Comparison of ENCODE assay signal across 21 mouse cellular contexts in genomic region chr1:144167761-144168160, GRCm38 (mm10). TPM values are rescaled to one million over a fixed set of nuclear protein-coding genes. Genes with fewer than 3 reads are reported as not detected.
"Had no signal": no experiment of that assay in that cellular context is flagged by ENCODE, and none has a peak within 500 bp of the region (broad histone marks: within the 10 kb centered on the region; RNA-seq: fewer than 3 reads in every experiment).

No protein-coding gene starts in this region.

- H3K9me3 ChIP-seq: lung, embryonic 15.5 days; megakaryocyte, embryonic 14.5 days; midbrain, embryonic 13.5 days; midbrain, embryonic 15.5 days; neural tube, embryonic 12.5 days; stomach, embryonic 15.5 days had no signal

- H3K4me3 ChIP-seq: lung, embryonic 15.5 days; megakaryocyte, embryonic 14.5 days; midbrain, embryonic 13.5 days; midbrain, embryonic 15.5 days; neural tube, embryonic 12.5 days; stomach, embryonic 15.5 days had no signal

- H3K4me2 ChIP-seq: lung, embryonic 15.5 days; midbrain, embryonic 11.5 days; midbrain, embryonic 13.5 days; midbrain, embryonic 15.5 days; neural tube, embryonic 12.5 days; stomach, embryonic 15.5 days had no signal

- DNase-seq: lung, adult 2 months; lung, postnatal 14 days; lung, postnatal 36 days; right cerebral cortex, postnatal 14 days; thymus, adult 2 months; thymus, postnatal 25 days; thymus, postnatal 4 days had no signal

- H3K36me3 ChIP-seq: lung, embryonic 15.5 days; midbrain, embryonic 13.5 days; midbrain, embryonic 15.5 days; neural tube, embryonic 12.5 days; stomach, embryonic 15.5 days had no signal

- H3K4me1 ChIP-seq: lung, embryonic 15.5 days; megakaryocyte, embryonic 14.5 days; midbrain, embryonic 13.5 days; midbrain, embryonic 15.5 days; neural tube, embryonic 12.5 days; stomach, embryonic 15.5 days had no signal

- H3K27me3 ChIP-seq: lung, embryonic 15.5 days; megakaryocyte, embryonic 14.5 days; midbrain, embryonic 13.5 days; midbrain, embryonic 15.5 days; neural tube, embryonic 12.5 days; stomach, embryonic 15.5 days had no signal

- H3K27ac ChIP-seq: lung, embryonic 15.5 days; macrophage; midbrain, embryonic 13.5 days; midbrain, embryonic 15.5 days; neural tube, embryonic 12.5 days; stomach, embryonic 15.5 days; stomach, postnatal 0 days had no signal

- ATAC-seq: lung, postnatal 0 days; midbrain, embryonic 13.5 days; midbrain, embryonic 15.5 days had no signal

- H3K9ac ChIP-seq: lung, embryonic 15.5 days; midbrain, embryonic 13.5 days; midbrain, embryonic 15.5 days; neural tube, embryonic 12.5 days; stomach, embryonic 15.5 days had no signal

RNA-seq across cellular contexts. Expression of gene Rgs13, which starts 9.4 kb away (rescaled TPM):
- total RNA-seq: megakaryocyte progenitor cell, adult 5-6 weeks; monocyte, adult 5-6 weeks had no signal
- polyA plus RNA-seq: lung, adult 2 months; lung, postnatal 0 days; macrophage; spleen, adult 2 months; testis, adult 2 months had no signal
